Mouse (Mus musculus): ENCODE data around the gene Actr3b.

The Actr3b gene

GRCm38 (mm10) chr5:25889746-25890382, 130.1 kb downstream of the Actr3b start:
- DNase-seq (ENCODE audit: low spot score in 2 of 2) = no peak

GRCm38 (mm10) chr5:25891321-25891720, 131.5 kb downstream of the Actr3b start:
- DNase-seq (ENCODE audit: low spot score in 2 of 2) = no peak

Measured in spleen, postnatal 10 days (tissue).